Mouse (Mus musculus): ENCODE results near the gene Cd151.
"Not testable (repeated sequence)": the region's sequence is repeated elsewhere in the genome, so short reads cannot be mapped to it uniquely, and the experiment has no call there.

The Cd151 gene

GRCm38 (mm10) chr7:141435856-141436522 lies 31.2 kb upstream of the Cd151 start:
- in situ Hi-C loops (cut with MboI, MseI): no loop called here

GRCm38 (mm10) chr7:141436523-141436892 lies 30.7 kb upstream of the Cd151 start:
- in situ Hi-C loops (cut with MboI, MseI): no loop called here

GRCm38 (mm10) chr7:141437178-141438120 lies 29.7 kb upstream of the Cd151 start, which contains the start of gene Slc25a22:
Slc25a22 (minus strand) TSS chr7:141437892.
- in situ Hi-C loops (cut with MboI, MseI): no loop called here

GRCm38 (mm10) chr7:141438201-141438968 lies 28.8 kb upstream of the Cd151 start:
- in situ Hi-C loops (cut with MboI, MseI): no loop called here

GRCm38 (mm10) chr7:141439140-141439679 lies 28.0 kb upstream of the Cd151 start:
- in situ Hi-C loops (cut with MboI, MseI): no loop called here

- in situ Hi-C loops (cut with MboI, MseI): no loop called here
Observed at GRCm38 (mm10) chr7:141439811-141440210, 27.4 kb upstream of the Cd151 start.

- in situ Hi-C loops (cut with MboI, MseI): no loop called here
Observed at GRCm38 (mm10) chr7:141440613-141441012, 26.6 kb upstream of the Cd151 start.

- in situ Hi-C loops (cut with MboI, MseI): no loop called here
Observed at GRCm38 (mm10) chr7:141441460-141441859, 25.7 kb upstream of the Cd151 start.

GRCm38 (mm10) chr7:141442199-141442598 lies 25.0 kb upstream of the Cd151 start:
- in situ Hi-C loops (cut with MboI, MseI): no loop called here

GRCm38 (mm10) chr7:141443081-141443821 lies 23.9 kb upstream of the Cd151 start:
- in situ Hi-C loops (cut with MboI, MseI): no loop called here

GRCm38 (mm10) chr7:141443828-141444237 lies 23.4 kb upstream of the Cd151 start, which contains the start of gene Pidd1:
Pidd1 (minus strand) TSS chr7:141444025.
- in situ Hi-C loops (cut with MboI, MseI): no loop called here

- in situ Hi-C loops (cut with MboI, MseI): not testable (repeated sequence)
Observed at GRCm38 (mm10) chr7:141446374-141446773, 20.8 kb upstream of the Cd151 start.

GRCm38 (mm10) chr7:141447110-141447991 lies 19.8 kb upstream of the Cd151 start, which contains the start of gene Rplp2:
Rplp2 (plus strand) TSS chr7:141447370.
- in situ Hi-C loops (cut with MboI, MseI): no loop called here

- in situ Hi-C loops (cut with MboI, MseI): no loop called here
Observed at GRCm38 (mm10) chr7:141451928-141452327, 15.3 kb upstream of the Cd151 start.

- in situ Hi-C loops (cut with MboI, MseI): no loop called here
Observed at GRCm38 (mm10) chr7:141453636-141454035, 13.6 kb upstream of the Cd151 start.

- in situ Hi-C loops (cut with MboI, MseI): no loop called here
Observed at GRCm38 (mm10) chr7:141454967-141455551, 12.1 kb upstream of the Cd151 start, which contains the start of gene Pnpla2. Pnpla2 (plus strand) TSS chr7:141455198.

- in situ Hi-C loops (cut with MboI, MseI): no loop called here
Observed at GRCm38 (mm10) chr7:141455610-141456314, 11.4 kb upstream of the Cd151 start.

GRCm38 (mm10) chr7:141456739-141457138 lies 10.5 kb upstream of the Cd151 start:
- in situ Hi-C loops (cut with MboI, MseI): no loop called here

- in situ Hi-C loops (cut with MboI, MseI): no loop called here
Observed at GRCm38 (mm10) chr7:141457236-141457635, 10.0 kb upstream of the Cd151 start.

Measured in T-helper 2 cell (primary cell).